Mouse (Mus musculus) hematopoietic stem cell, adult 5-6 weeks (primary cell): ENCODE results near the gene Prkcb. TPM values are rescaled to one million over a fixed set of nuclear protein-coding genes. Genes with fewer than 3 reads are reported as not detected.

Source experiments
- ATAC-seq, 2 experiments: fragments of 125-278 bp in 1 of 2; replicated peaks in 1 of 2; 2 replicates each; pipeline ENCODE4 v1.8.0; 2016 to 2017; ENCODE audit warnings: inconsistent platforms in 2 of 2, mild to moderate bottlenecking in 2 of 2, moderate number of reproducible peaks in 2 of 2, low read depth in 1 of 2, moderate TSS enrichment in 1 of 2; ENCODE audit not compliant: low FRiP score in 2 of 2, poor library complexity in 2 of 2, severe bottlenecking in 2 of 2, insufficient read depth in 1 of 2, low TSS enrichment in 1 of 2
- total RNA-seq: library from RNA; stranded (forward); fragments of 172-1452, 232-1000 nt; gene quantifications from 2 replicates; pipeline ENCODE4 v1.2.3, GENCODE M21; 2017

Prkcb gene
- total RNA-seq, 1 experiment from 2014 or later = 11.8 TPM

- ATAC-seq = no peak
These were observed 56.1 kb downstream of the Prkcb start for GRCm38 (mm10) chr7:122344656-122345055.

- ATAC-seq = no peak
These were observed 58.0 kb downstream of the Prkcb start for GRCm38 (mm10) chr7:122346251-122347242.

- ATAC-seq = peak; percentile 86 to 89
These were observed 58.9 kb downstream of the Prkcb start for GRCm38 (mm10) chr7:122347433-122347832.

GRCm38 (mm10) chr7:122349961-122350360 lies 61.4 kb downstream of the Prkcb start:
- no peak for ATAC-seq

GRCm38 (mm10) chr7:122350741-122351140 lies 62.2 kb downstream of the Prkcb start:
- ATAC-seq = no peak

GRCm38 (mm10) chr7:122351816-122352215 lies 63.3 kb downstream of the Prkcb start:
- no peak for ATAC-seq

GRCm38 (mm10) chr7:122352566-122353277 lies 64.2 kb downstream of the Prkcb start:
- ATAC-seq = no peak

GRCm38 (mm10) chr7:122353329-122353728 lies 64.8 kb downstream of the Prkcb start:
- no peak for ATAC-seq

GRCm38 (mm10) chr7:122356941-122357340 lies 68.4 kb downstream of the Prkcb start:
- no peak for ATAC-seq

GRCm38 (mm10) chr7:122357847-122358246 lies 69.3 kb downstream of the Prkcb start:
- no peak for ATAC-seq

GRCm38 (mm10) chr7:122366635-122367034 lies 78.1 kb downstream of the Prkcb start:
- ATAC-seq = no peak

GRCm38 (mm10) chr7:122367303-122368007 lies 78.9 kb downstream of the Prkcb start:
- ATAC-seq = no peak

- ATAC-seq = no peak
These were observed 81.9 kb downstream of the Prkcb start for GRCm38 (mm10) chr7:122370488-122370887.

- ATAC-seq = no peak
These were observed 83.4 kb downstream of the Prkcb start for GRCm38 (mm10) chr7:122371947-122372346.

GRCm38 (mm10) chr7:122372349-122372748 lies 83.8 kb downstream of the Prkcb start:
- ATAC-seq = no peak

GRCm38 (mm10) chr7:122376845-122377244 lies 88.3 kb downstream of the Prkcb start:
- peak; percentile 37 to 39; a peak in 1 of 4 replicates for ATAC-seq

GRCm38 (mm10) chr7:122377967-122378366 lies 89.4 kb downstream of the Prkcb start:
- no peak for ATAC-seq

GRCm38 (mm10) chr7:122378473-122378872 lies 89.9 kb downstream of the Prkcb start:
- peak; percentile 44 to 47; a peak in 3 of 4 replicates for ATAC-seq
